Mouse (Mus musculus) olfactory bulb, adult 2 months (tissue): ENCODE results near the gene Lsm10.

Experiments used
- CTCF ChIP-seq: fragments of 200-500 bp; IDR thresholded peaks from 2 replicates; pipeline ENCODE4 v1.5.1; 2012; ENCODE audit warnings: low read depth, mild to moderate bottlenecking, low read length, moderate library complexity; ENCODE audit not compliant: insufficient read depth
- POLR2A ChIP-seq: fragments of 200-500 bp; IDR thresholded peaks from 2 replicates; pipeline ENCODE4 v1.6.1; 2012; ENCODE audit warnings: mild to moderate bottlenecking, low read depth, low read length, moderate library complexity; ENCODE audit not compliant: insufficient read depth

- TF ChIP-seq POLR2A (no peak), CTCF (no peak)
Observed at GRCm38 (mm10) chr4:126119051-126119450, 22.6 kb downstream of the Lsm10 start.
